Mouse (Mus musculus) heart, postnatal 0 days (tissue): Measurements from ENCODE around the gene AL731706.1.

Source experiments
- CTCF ChIP-seq: IDR thresholded peaks from 2 replicates; pipeline ENCODE4 v1.5.1; 2016; ENCODE audit warnings: antibody characterized with exemption, control low read depth, low read depth
- EP300 ChIP-seq: IDR thresholded peaks from 2 replicates; pipeline ENCODE4 v1.6.1; 2016; ENCODE audit warnings: antibody characterized with exemption, low read depth

- peak; percentile 23 for TF ChIP-seq CTCF
- no peak for TF ChIP-seq EP300
Measured at GRCm38 (mm10) chr2:136835882-136836281, 55.3 kb downstream of the AL731706.1 start.
